Mouse (Mus musculus) kidney, embryonic 16.5 days (tissue): Measurements from ENCODE around the gene Plcl2. TPM values are rescaled to one million over a fixed set of nuclear protein-coding genes. Genes with fewer than 3 reads are reported as not detected.

Experiments used
- ATAC-seq: fragments of 200-750 bp; cut with Nextera tagmentation; 2 replicates; pipeline ENCODE4 v1.8.0; 2017; ENCODE audit warnings: moderate TSS enrichment; ENCODE audit not compliant: low FRiP score, low TSS enrichment
- H3K27ac ChIP-seq: fragments of 300-500 bp; sonication (generic); 2 replicates; pipeline ENCODE4 v1.5.1; 2014; ENCODE audit warnings: low read length
- H3K27me3 ChIP-seq: fragments of 300-500 bp; sonication (generic); 2 replicates; pipeline ENCODE4 v1.6.1; 2014; ENCODE audit warnings: low read length, control low read depth, mixed read lengths; ENCODE audit not compliant: insufficient read depth
- H3K36me3 ChIP-seq: fragments of 300-500 bp; sonication (generic); 2 replicates; pipeline ENCODE4 v1.6.1; 2014; ENCODE audit warnings: low read length, control low read depth, mixed read lengths; ENCODE audit not compliant: insufficient read depth
- H3K4me1 ChIP-seq: fragments of 300-500 bp; sonication (generic); 2 replicates; pipeline ENCODE4 v1.6.1; 2014; ENCODE audit warnings: low read length, control low read depth, mixed read lengths; ENCODE audit not compliant: insufficient read depth
- H3K4me2 ChIP-seq: fragments of 300-500 bp; sonication (generic); replicated peaks from 2 replicates; pipeline ENCODE4 v1.6.1; 2014; ENCODE audit warnings: low read depth, low read length
- H3K4me3 ChIP-seq: fragments of 300-500 bp; sonication (generic); 2 replicates; pipeline ENCODE4 v1.5.1; 2014; ENCODE audit warnings: mild to moderate bottlenecking, low read length
- H3K9ac ChIP-seq: fragments of 300-500 bp; sonication (generic); replicated peaks from 2 replicates; pipeline ENCODE4 v1.6.1; 2014; ENCODE audit warnings: low read length
- H3K9me3 ChIP-seq: fragments of 300-500 bp; sonication (generic); 2 replicates; pipeline ENCODE4 v1.6.1; 2016; ENCODE audit warnings: low read length, control low read depth
- WGBS: fragments of 180-500 bp; shearing (Covaris S2); extraction: QIAGEN DNeasy Blood & Tissue Kit; methylation state at CpG from one replicate; pipeline ENCODE4 v1.1.7; 2014; 5-methylcytosine and 5-hydroxymethylcytosine counted together
- polyA plus RNA-seq: library from polyadenylated mRNA; unstranded; fragments of >200 nt; fragmentation: Nextera tagmentation; extraction: Ambion mirVana; gene quantifications from 2 replicates; pipeline ENCODE4 v1.2.1, GENCODE M21; 2015

The Plcl2 gene
- polyA plus RNA-seq, 1 experiment from 2014 or later = 2.7 TPM

DNA sequence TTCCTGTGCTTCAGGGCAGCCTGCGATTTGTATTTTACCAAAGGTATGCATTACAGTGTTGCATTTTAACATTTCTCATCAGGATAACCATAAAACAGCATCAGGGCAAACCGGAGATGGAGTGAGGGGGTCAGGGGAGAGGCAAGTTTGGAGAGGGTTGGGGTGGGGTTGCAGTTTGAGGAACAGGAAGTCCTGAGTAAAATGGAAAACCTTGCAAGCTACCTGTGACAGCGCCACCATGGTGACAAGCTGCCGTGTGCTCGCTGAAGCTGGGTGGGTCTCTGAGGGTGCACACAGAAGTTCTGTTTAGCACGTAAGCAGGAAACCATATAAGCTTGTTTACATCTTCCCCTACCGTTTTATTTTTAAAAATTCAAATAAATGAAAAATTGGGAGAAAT is 25.5 kb upstream of the Plcl2 start:
- Histone ChIP-seq H3K4me3 (no peak overlapping the region), H3K27ac (no peak overlapping the region), H3K27me3 (no peaks in the 10 kb centered on the region), H3K9ac (no peak overlapping the region), H3K4me2 (no peak overlapping the region), H3K4me1 (no peaks in the 10 kb centered on the region), H3K36me3 (no peaks in the 10 kb centered on the region), H3K9me3 (no peaks in the 10 kb centered on the region)
- ATAC-seq = no peak
- 83% methylated on average over 7 of the region's 7 CpGs for WGBS

- Histone ChIP-seq H3K9me3 (no peaks in the 10 kb centered on the region), H3K27me3 (no peaks in the 10 kb centered on the region), H3K9ac (no peak overlapping the region), H3K27ac (no peak overlapping the region), H3K36me3 (no peaks in the 10 kb centered on the region), H3K4me2 (no peak overlapping the region), H3K4me1 (no peaks in the 10 kb centered on the region), H3K4me3 (no peak overlapping the region)
- no peak for ATAC-seq
- WGBS = 65% methylated on average over 5 of the region's 5 CpGs
These were observed 24.2 kb upstream of the Plcl2 start for GRCm38 (mm10) chr17:50484981-50485380.

GRCm38 (mm10) chr17:50487058-50487618 is 22.1 kb upstream of the Plcl2 start:
- 88% methylated on average over 1 of the region's 1 CpGs for WGBS
- no peaks in the 10 kb centered on the region for H3K4me1 ChIP-seq
- H3K9me3 ChIP-seq = no peaks in the 10 kb centered on the region
- ATAC-seq = no peak
- no peak overlapping the region for H3K27ac ChIP-seq
- no peaks in the 10 kb centered on the region for H3K27me3 ChIP-seq
- no peak overlapping the region for H3K4me2 ChIP-seq
- no peak overlapping the region for H3K4me3 ChIP-seq
- H3K36me3 ChIP-seq = no peaks in the 10 kb centered on the region
- no peak overlapping the region for H3K9ac ChIP-seq

- 34% methylated on average over 3 of the region's 3 CpGs for WGBS
- H3K36me3 ChIP-seq = no peaks in the 10 kb centered on the region
- ATAC-seq = no peak
- H3K4me2 ChIP-seq = no peak overlapping the region
- H3K9ac ChIP-seq = no peak overlapping the region
- no peaks in the 10 kb centered on the region for H3K9me3 ChIP-seq
- no peaks in the 10 kb centered on the region for H3K27me3 ChIP-seq
- no peak overlapping the region for H3K4me3 ChIP-seq
- no peak overlapping the region for H3K27ac ChIP-seq
- H3K4me1 ChIP-seq = no peaks in the 10 kb centered on the region
These were observed 21.5 kb upstream of the Plcl2 start for GRCm38 (mm10) chr17:50487670-50488069.

DNA sequence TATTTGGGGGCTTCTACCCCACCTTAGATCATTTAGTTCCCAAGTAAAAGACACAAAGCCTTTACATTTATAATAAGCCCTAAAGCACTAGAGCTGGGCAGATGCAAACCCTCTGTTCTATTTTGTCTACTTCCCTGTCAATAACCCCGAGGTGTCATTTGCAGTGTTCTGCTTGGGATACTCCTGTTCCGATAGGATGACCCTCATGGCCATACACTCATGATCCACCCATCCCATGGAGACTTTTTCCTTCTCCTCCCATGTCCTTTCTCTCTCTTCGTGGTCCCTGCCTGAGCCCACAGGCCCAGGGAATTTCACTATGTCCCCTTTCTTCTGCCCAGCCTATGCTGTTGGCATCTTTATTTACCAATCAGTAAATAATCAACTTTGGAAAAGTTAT is 20.8 kb upstream of the Plcl2 start:
- no peak overlapping the region for H3K4me3 ChIP-seq
- H3K9me3 ChIP-seq = no peaks in the 10 kb centered on the region
- ATAC-seq = no peak
- no peaks in the 10 kb centered on the region for H3K36me3 ChIP-seq
- no peak overlapping the region for H3K4me2 ChIP-seq
- H3K27ac ChIP-seq = no peak overlapping the region
- no peaks in the 10 kb centered on the region for H3K4me1 ChIP-seq
- WGBS = 86% methylated on average over 3 of the region's 3 CpGs
- no peaks in the 10 kb centered on the region for H3K27me3 ChIP-seq
- H3K9ac ChIP-seq = no peak overlapping the region

GRCm38 (mm10) chr17:50488895-50489294 is 20.3 kb upstream of the Plcl2 start:
- H3K36me3 ChIP-seq = no peaks in the 10 kb centered on the region
- no peaks in the 10 kb centered on the region for H3K4me1 ChIP-seq
- no peak overlapping the region for H3K4me2 ChIP-seq
- H3K9me3 ChIP-seq = no peaks in the 10 kb centered on the region
- no peak overlapping the region for H3K4me3 ChIP-seq
- no peak overlapping the region for H3K27ac ChIP-seq
- H3K9ac ChIP-seq = no peak overlapping the region
- H3K27me3 ChIP-seq = no peaks in the 10 kb centered on the region
- no peak for ATAC-seq
- WGBS = 90% methylated on average over 2 of the region's 2 CpGs

DNA sequence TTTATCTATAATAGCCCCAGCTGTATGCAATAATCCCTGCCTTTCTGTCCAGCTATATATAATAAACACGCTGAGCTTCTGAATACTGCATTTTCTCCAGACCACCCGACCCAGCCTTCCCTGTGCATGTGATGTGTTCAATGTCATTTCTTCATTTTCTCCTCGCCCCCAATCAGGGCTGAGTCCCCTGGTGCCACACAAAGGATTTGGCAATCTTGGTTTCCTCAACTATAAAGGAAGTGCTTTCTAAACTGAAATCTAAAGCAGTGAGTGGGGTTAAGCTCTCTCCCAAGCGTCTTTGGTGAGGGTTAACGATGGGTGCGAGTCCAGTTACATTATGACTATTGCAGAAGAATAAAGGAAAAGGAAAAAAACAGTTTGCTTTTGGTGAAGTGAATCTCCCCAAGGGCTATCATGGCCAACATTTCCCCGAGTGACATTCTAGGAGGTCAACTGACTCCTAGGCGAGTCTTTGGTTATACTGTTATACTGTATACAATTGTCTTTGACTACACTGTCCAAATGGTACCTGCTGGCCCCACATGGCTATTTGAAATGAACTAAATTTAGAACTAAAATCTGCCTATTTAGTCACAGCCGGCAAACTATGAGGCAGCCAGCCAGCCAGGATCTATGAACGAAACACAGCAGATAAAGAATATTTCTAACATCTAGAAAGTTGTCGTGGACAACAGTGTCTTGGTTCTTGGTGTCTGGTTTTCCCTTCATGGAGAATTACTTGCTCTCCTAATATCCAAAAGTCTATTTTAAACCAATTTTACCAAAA is 18.4 kb upstream of the Plcl2 start:
- Histone ChIP-seq H3K27ac (no peak overlapping the region), H3K4me2 (no peak overlapping the region), H3K27me3 (no peaks in the 10 kb centered on the region), H3K9me3 (no peaks in the 10 kb centered on the region), H3K4me3 (no peak overlapping the region), H3K36me3 (no peaks in the 10 kb centered on the region), H3K4me1 (no peaks in the 10 kb centered on the region), H3K9ac (no peak overlapping the region)
- ATAC-seq = no peak
- WGBS = 91% methylated on average over 11 of the region's 11 CpGs

DNA sequence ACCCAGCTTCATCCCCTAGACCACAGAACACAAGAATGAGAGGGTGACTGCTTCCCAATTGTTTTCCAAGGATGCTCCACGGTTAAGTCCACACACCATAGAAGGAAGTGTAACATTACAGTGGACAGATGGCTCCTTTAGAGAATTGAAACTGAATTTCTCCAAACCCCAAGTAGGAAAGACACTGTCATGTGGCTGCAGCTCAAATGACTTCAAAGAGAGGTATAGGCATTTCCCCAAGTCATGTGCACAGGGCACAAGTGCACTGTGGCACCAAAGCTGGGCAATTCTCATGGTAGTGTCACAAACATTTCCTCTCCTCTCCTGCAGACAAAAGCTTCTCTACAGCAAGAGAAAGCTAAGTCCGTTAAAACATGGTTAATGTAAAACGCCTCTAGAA is 17.7 kb upstream of the Plcl2 start:
- Histone ChIP-seq H3K9ac (no peak overlapping the region), H3K9me3 (no peaks in the 10 kb centered on the region), H3K4me3 (no peak overlapping the region), H3K27ac (no peak overlapping the region), H3K4me2 (no peak overlapping the region), H3K27me3 (no peaks in the 10 kb centered on the region), H3K36me3 (no peaks in the 10 kb centered on the region), H3K4me1 (no peaks in the 10 kb centered on the region)
- no peak for ATAC-seq
- 76% methylated on average over 3 of the region's 3 CpGs for WGBS

- H3K27me3 ChIP-seq = no peaks in the 10 kb centered on the region
- 75% methylated on average over 10 of the region's 10 CpGs for WGBS
- H3K9ac ChIP-seq = no peak overlapping the region
- no peak overlapping the region for H3K4me2 ChIP-seq
- no peak overlapping the region for H3K4me3 ChIP-seq
- 0 out of 2 replicates have a peak, but pooled peaks cover 3% of the 10 kb centered on the region for H3K4me1 ChIP-seq
- no peak overlapping the region for H3K27ac ChIP-seq
- H3K9me3 ChIP-seq = no peaks in the 10 kb centered on the region
- no peak for ATAC-seq
- H3K36me3 ChIP-seq = no peaks in the 10 kb centered on the region
These were observed 13.8 kb upstream of the Plcl2 start for GRCm38 (mm10) chr17:50495216-50495889.
